Mouse (Mus musculus) heart, postnatal 0 days (tissue): Measurements from ENCODE around the gene Magi1.

Experiments used
- CTCF ChIP-seq: IDR thresholded peaks from 2 replicates; pipeline ENCODE4 v1.5.1; 2016; ENCODE audit warnings: antibody characterized with exemption, control low read depth, low read depth
- EP300 ChIP-seq: IDR thresholded peaks from 2 replicates; pipeline ENCODE4 v1.6.1; 2016; ENCODE audit warnings: antibody characterized with exemption, low read depth

GRCm38 (mm10) chr6:94053920-94054319 lies 229.8 kb downstream of the Magi1 start:
- TF ChIP-seq CTCF (peak; percentile 71), EP300 (no peak)
